Mouse (Mus musculus) liver, adult 2 months (tissue): ENCODE data around the gene Olfr1062.

Experiments
- CTCF ChIP-seq: fragments of 200-500 bp; IDR thresholded peaks from 2 replicates; pipeline ENCODE4 v1.5.1; 2011; ENCODE audit warnings: low read depth, low read length, control low read depth
- POLR2A ChIP-seq: fragments of 200-500 bp; IDR thresholded peaks from 2 replicates; pipeline ENCODE4 v1.6.1; 2011; ENCODE audit warnings: low read length, control low read depth; ENCODE audit not compliant: insufficient read depth; ENCODE audit errors: extremely low read depth

DNA sequence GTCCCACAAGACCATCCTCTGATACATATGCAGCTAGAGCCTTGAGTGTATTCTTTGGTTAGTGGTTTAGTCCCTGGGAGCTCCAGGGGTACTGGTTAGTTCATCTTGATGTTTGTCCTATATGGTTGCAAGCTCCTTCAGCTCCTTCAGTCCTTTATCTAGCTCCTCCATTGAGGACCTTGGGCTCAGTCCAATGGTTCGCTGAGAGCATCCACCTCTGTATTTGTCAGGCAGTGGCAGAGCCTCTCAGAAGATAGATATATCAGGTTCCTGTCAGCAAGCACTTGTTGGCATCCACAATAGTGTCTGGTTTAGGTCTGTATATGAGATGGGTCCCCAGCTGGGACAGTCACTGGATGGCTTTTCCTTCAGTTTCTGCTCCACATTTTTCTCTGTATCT lies 33.9 kb upstream of the Olfr1062 start:
- TF ChIP-seq CTCF (no peak), POLR2A (no peak)
